Mouse (Mus musculus) MEL (cell line): ENCODE results near the gene Cacnb3. TPM values are rescaled to one million over a fixed set of nuclear protein-coding genes. Genes with fewer than 3 reads are reported as not detected.

Experiments used
- DNase-seq: peaks from one replicate; pipeline ENCODE4 v3.0.0; 2011; ENCODE audit warnings: low read depth, low spot score
- H3K27ac ChIP-seq: 2 replicates; pipeline ENCODE4 v1.5.1; 2012; ENCODE audit warnings: low read depth, mild to moderate bottlenecking, control low read depth, low read length, moderate library complexity; ENCODE audit not compliant: control insufficient read depth
- H3K27me3 ChIP-seq, 2 experiments: fragments of 150-350 bp in 1 of 2; sonication (generic) in 1 of 2; 2 replicates each; pipeline ENCODE4 v1.6.1; 2012; ENCODE audit warnings: low read length in 2 of 2, mild to moderate bottlenecking in 2 of 2, improper control_type of control experiment in 1 of 2, moderate library complexity in 1 of 2; ENCODE audit not compliant: insufficient read depth in 2 of 2, control insufficient read depth in 1 of 2
- H3K36me3 ChIP-seq, 2 experiments: 2 replicates each; pipeline ENCODE4 v1.6.1; 2012 to 2014; ENCODE audit warnings: low read length in 2 of 2, improper control_type of control experiment in 1 of 2, inconsistent platforms in 1 of 2, mild to moderate bottlenecking in 1 of 2; ENCODE audit not compliant: insufficient read depth in 2 of 2, control insufficient read depth in 1 of 2
- H3K4me1 ChIP-seq, 2 experiments: fragments of 150-350 bp in 1 of 2; sonication (generic) in 1 of 2; 2 replicates each; pipeline ENCODE4 v1.6.1; 2012; ENCODE audit warnings: low read length in 2 of 2, improper control_type of control experiment in 1 of 2, mild to moderate bottlenecking in 1 of 2; ENCODE audit not compliant: insufficient read depth in 2 of 2, control insufficient read depth in 1 of 2
- H3K4me3 ChIP-seq, 2 experiments: fragments of 150-350 bp in 1 of 2; sonication (generic) in 1 of 2; 2 replicates each; pipeline ENCODE4 v1.5.1; 2012; ENCODE audit warnings: low read depth in 2 of 2, low read length in 2 of 2, mild to moderate bottlenecking in 2 of 2, moderate library complexity in 2 of 2, control low read depth in 1 of 2, improper control_type of control experiment in 1 of 2; ENCODE audit not compliant: control insufficient read depth in 1 of 2, insufficient read depth in 1 of 2
- H3K79me2 ChIP-seq: 2 replicates; pipeline ENCODE4 v1.6.1; 2012; ENCODE audit warnings: mild to moderate bottlenecking, low read length, moderate library complexity; ENCODE audit not compliant: control insufficient read depth, poor library complexity, insufficient read depth
- H3K9ac ChIP-seq: 2 replicates; pipeline ENCODE4 v1.6.1; 2012; ENCODE audit warnings: low read depth, mild to moderate bottlenecking, control low read depth, low read length, moderate library complexity; ENCODE audit not compliant: control insufficient read depth, poor library complexity, severe bottlenecking
- H3K9me3 ChIP-seq: fragments of 150-350 bp; sonication (generic); replicated peaks from 2 replicates; pipeline ENCODE4 v1.6.1; 2012; ENCODE audit warnings: mild to moderate bottlenecking, low read length, improper control_type of control experiment, moderate library complexity; ENCODE audit not compliant: insufficient read depth
- BHLHE40 ChIP-seq: IDR thresholded peaks from 2 replicates; pipeline ENCODE4 v1.6.1; 2012; ENCODE audit warnings: low read depth, mild to moderate bottlenecking, inconsistent platforms, low read length, improper control_type of control experiment, borderline replicate concordance
- CHD1 ChIP-seq: IDR thresholded peaks from 2 replicates; pipeline ENCODE4 v1.6.1; 2012; ENCODE audit warnings: low read depth, mild to moderate bottlenecking, inconsistent platforms, low read length, improper control_type of control experiment
- CHD2 ChIP-seq: IDR thresholded peaks from 2 replicates; pipeline ENCODE4 v1.6.1; 2011; ENCODE audit warnings: low read length, improper control_type of control experiment
- CTCF ChIP-seq, 3 experiments: IDR thresholded peaks in 2 of 3; conservative IDR thresholded peaks in 1 of 3; 2 replicates each; pipeline ENCODE4 v1.5.1; 2011 to 2012; ENCODE audit warnings: low read length in 3 of 3, low read depth in 2 of 3, mild to moderate bottlenecking in 2 of 3, improper control_type of control experiment in 1 of 3, inconsistent platforms in 1 of 3, mixed read lengths in 1 of 3, moderate library complexity in 1 of 3; ENCODE audit not compliant: control insufficient read depth in 1 of 3, insufficient read depth in 1 of 3, poor library complexity in 1 of 3, severe bottlenecking in 1 of 3
- E2F4 ChIP-seq: IDR thresholded peaks from 2 replicates; pipeline ENCODE4 v1.6.1; 2011; ENCODE audit warnings: low read depth, low read length, improper control_type of control experiment, borderline replicate concordance
- ETS1 ChIP-seq: IDR thresholded peaks from 2 replicates; pipeline ENCODE4 v1.6.1; 2012; ENCODE audit warnings: low read depth, mild to moderate bottlenecking, inconsistent platforms, low read length, improper control_type of control experiment, moderate library complexity
- GABPA ChIP-seq: IDR thresholded peaks from 2 replicates; pipeline ENCODE4 v1.6.1; 2012; ENCODE audit warnings: low read depth, mild to moderate bottlenecking, inconsistent platforms, low read length, improper control_type of control experiment, moderate library complexity
- JUND ChIP-seq: IDR thresholded peaks from 2 replicates; pipeline ENCODE4 v1.6.1; 2011; ENCODE audit warnings: low read depth, mild to moderate bottlenecking, improper control_type of control experiment, low read length
- MYB ChIP-seq: IDR thresholded peaks from 2 replicates; pipeline ENCODE4 v1.6.1; 2011; ENCODE audit warnings: mild to moderate bottlenecking, low read depth, low read length, improper control_type of control experiment
- MYC ChIP-seq: IDR thresholded peaks from 2 replicates; pipeline ENCODE4 v1.6.1; 2011; ENCODE audit warnings: low read depth, mild to moderate bottlenecking, low read length, improper control_type of control experiment, moderate library complexity
- NRF1 ChIP-seq: IDR thresholded peaks from 2 replicates; pipeline ENCODE4 v1.6.1; 2014; ENCODE audit warnings: low read depth, mild to moderate bottlenecking, inconsistent platforms, low read length, improper control_type of control experiment, moderate library complexity; ENCODE audit not compliant: poor library complexity, insufficient read depth, severe bottlenecking
- POLR2A ChIP-seq, 2 experiments: IDR thresholded peaks; 2 replicates each; pipeline ENCODE4 v1.6.1; 2011 to 2012; ENCODE audit warnings: low read length in 2 of 2, mild to moderate bottlenecking in 2 of 2, control low read depth in 1 of 2, improper control_type of control experiment in 1 of 2, low read depth in 1 of 2, moderate library complexity in 1 of 2; ENCODE audit not compliant: control insufficient read depth in 1 of 2, insufficient read depth in 1 of 2, poor library complexity in 1 of 2
- POLR2AphosphoS2 ChIP-seq: IDR thresholded peaks from 2 replicates; pipeline ENCODE4 v1.6.1; 2011; ENCODE audit warnings: low read length, improper control_type of control experiment
- POLR2AphosphoS5 ChIP-seq: IDR thresholded peaks from 2 replicates; pipeline ENCODE4 v1.6.1; 2012; ENCODE audit warnings: low read depth, borderline replicate concordance, mild to moderate bottlenecking, inconsistent platforms, low read length, moderate library complexity, mixed read lengths
- RAD21 ChIP-seq: IDR thresholded peaks from 2 replicates; pipeline ENCODE4 v1.6.1; 2011; ENCODE audit warnings: mild to moderate bottlenecking, low read depth, low read length, improper control_type of control experiment
- RCOR1 ChIP-seq: IDR thresholded peaks from 2 replicates; pipeline ENCODE4 v1.6.1; 2012; ENCODE audit warnings: low read depth, mild to moderate bottlenecking, inconsistent platforms, low read length, improper control_type of control experiment
- SIN3A ChIP-seq: IDR thresholded peaks from 2 replicates; pipeline ENCODE4 v1.6.1; 2012; ENCODE audit warnings: low read length, improper control_type of control experiment, inconsistent platforms
- TAL1 ChIP-seq: IDR thresholded peaks from 2 replicates; pipeline ENCODE4 v1.6.1; 2012; ENCODE audit warnings: mild to moderate bottlenecking, inconsistent platforms, low read length, moderate library complexity, mixed read lengths
- TCF12 ChIP-seq: IDR thresholded peaks from 2 replicates; pipeline ENCODE4 v1.6.1; 2014; ENCODE audit warnings: low read depth, mild to moderate bottlenecking, inconsistent platforms, low read length, improper control_type of control experiment, moderate library complexity
- USF2 ChIP-seq, 2 experiments: IDR thresholded peaks; 2 replicates each; pipeline ENCODE4 v1.6.1; 2011 to 2012; ENCODE audit warnings: improper control_type of control experiment in 2 of 2, low read length in 2 of 2, borderline replicate concordance in 1 of 2, inconsistent platforms in 1 of 2, low read depth in 1 of 2, mild to moderate bottlenecking in 1 of 2; ENCODE audit not compliant: insufficient read depth in 1 of 2
- ZC3H11A ChIP-seq: IDR thresholded peaks from 2 replicates; pipeline ENCODE4 v1.6.1; 2012; ENCODE audit warnings: low read depth, mild to moderate bottlenecking, inconsistent platforms, low read length, improper control_type of control experiment
- ZKSCAN1 ChIP-seq: IDR thresholded peaks from 2 replicates; pipeline ENCODE4 v1.6.1; 2012; ENCODE audit warnings: low read depth, mild to moderate bottlenecking, inconsistent platforms, low read length, improper control_type of control experiment, moderate library complexity
- ZMIZ1 ChIP-seq: IDR thresholded peaks from 2 replicates; pipeline ENCODE4 v1.6.1; 2012; ENCODE audit warnings: low read depth, mild to moderate bottlenecking, inconsistent platforms, low read length, improper control_type of control experiment, moderate library complexity
- ZNF384 ChIP-seq: IDR thresholded peaks from 2 replicates; pipeline ENCODE4 v1.6.1; 2012; ENCODE audit warnings: low read depth, mild to moderate bottlenecking, inconsistent platforms, low read length, improper control_type of control experiment
- polyA plus RNA-seq, 2 experiments: library from polyadenylated mRNA; stranded (reverse) in 1 of 2; unstranded in 1 of 2; fragments of >175 nt in 1 of 2; fragments of >200 nt in 1 of 2; gene quantifications; 2 replicates each; pipeline versions ENCODE4 v1.2.1 to v1.2.4; 2012; ENCODE audit warnings: low replicate concordance in 2 of 2, low read depth in 1 of 2; ENCODE audit not compliant: insufficient read length in 2 of 2, insufficient read depth in 1 of 2, missing spikeins in 1 of 2
- total RNA-seq: library from RNA; depleted of rRNA; stranded (reverse); fragments of 300-350 nt; gene quantifications from 2 replicates; pipeline ENCODE4 v1.2.3, GENCODE M21; 2012

Gene Cacnb3
- total and polyA plus RNA-seq, 3 experiments: 1.4 to 8.5 TPM; not detected in 1

DNA sequence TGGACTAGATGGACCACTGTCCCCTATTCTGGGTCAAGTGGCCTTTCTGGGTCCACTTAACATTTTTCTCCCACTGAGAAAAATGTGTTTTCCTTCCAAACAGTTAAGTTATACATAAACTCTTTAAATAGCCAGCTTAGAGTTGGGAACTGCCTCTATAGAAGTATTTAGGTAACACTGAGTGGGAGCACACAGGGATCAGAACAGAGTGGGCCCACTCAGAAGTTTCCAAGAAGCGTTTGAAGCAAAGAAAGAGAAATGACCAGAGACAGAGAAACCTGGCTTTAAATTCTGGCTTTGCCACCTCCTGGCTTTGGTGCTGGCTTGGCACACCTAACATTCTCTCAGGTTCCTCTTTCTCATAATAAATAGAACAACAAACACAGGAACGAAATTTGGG is 59.0 kb downstream of the Cacnb3 start:
- Histone ChIP-seq H3K79me2 (no peaks in the 10 kb centered on the region), H3K9ac (no peak overlapping the region), H3K4me3 (no peak overlapping the region), H3K9me3 (no peaks in the 10 kb centered on the region), H3K27ac (no peak overlapping the region), H3K27me3 (peaks cover 3 to 7% of the 10 kb centered on the region in 2 experiments; a peak in 3 of 4 replicates), H3K36me3 (no peaks in the 10 kb centered on the region), H3K4me1 (peaks cover 0 to 4% of the 10 kb centered on the region in 2 experiments; a peak in 2 of 4 replicates)
- no peak for DNase-seq
- TF ChIP-seq RAD21: no peak
- TF ChIP-seq POLR2AphosphoS5: no peak
- TF ChIP-seq ZC3H11A: no peak
- TF ChIP-seq ETS1: no peak
- TF ChIP-seq MYC: no peak
- no peak for TF ChIP-seq ZKSCAN1
- TF ChIP-seq TCF12: no peak
- TF ChIP-seq CTCF (IDR thresholded peaks at IDR 0.05 in 2 of 3, conservative IDR thresholded peaks at IDR 0.05 in 1 of 3; ENCODE audit: control insufficient read depth in 1 of 3, insufficient read depth in 1 of 3, low read depth in 2 of 3, low read length in 3 of 3, poor library complexity in 1 of 3, severe bottlenecking in 1 of 3): no peak
- no peak for TF ChIP-seq NRF1
- TF ChIP-seq TAL1: no peak
- TF ChIP-seq POLR2A (IDR thresholded peaks at IDR 0.05; ENCODE audit: control insufficient read depth in 1 of 2, insufficient read depth in 1 of 2, low read depth in 1 of 2, low read length in 2 of 2, poor library complexity in 1 of 2): no peak
- TF ChIP-seq CHD2: no peak
- no peak for TF ChIP-seq GABPA
- TF ChIP-seq SIN3A: no peak
- no peak for TF ChIP-seq JUND
- TF ChIP-seq POLR2AphosphoS2: no peak
- TF ChIP-seq BHLHE40: no peak
- no peak for TF ChIP-seq E2F4
- TF ChIP-seq RCOR1: no peak

DNA sequence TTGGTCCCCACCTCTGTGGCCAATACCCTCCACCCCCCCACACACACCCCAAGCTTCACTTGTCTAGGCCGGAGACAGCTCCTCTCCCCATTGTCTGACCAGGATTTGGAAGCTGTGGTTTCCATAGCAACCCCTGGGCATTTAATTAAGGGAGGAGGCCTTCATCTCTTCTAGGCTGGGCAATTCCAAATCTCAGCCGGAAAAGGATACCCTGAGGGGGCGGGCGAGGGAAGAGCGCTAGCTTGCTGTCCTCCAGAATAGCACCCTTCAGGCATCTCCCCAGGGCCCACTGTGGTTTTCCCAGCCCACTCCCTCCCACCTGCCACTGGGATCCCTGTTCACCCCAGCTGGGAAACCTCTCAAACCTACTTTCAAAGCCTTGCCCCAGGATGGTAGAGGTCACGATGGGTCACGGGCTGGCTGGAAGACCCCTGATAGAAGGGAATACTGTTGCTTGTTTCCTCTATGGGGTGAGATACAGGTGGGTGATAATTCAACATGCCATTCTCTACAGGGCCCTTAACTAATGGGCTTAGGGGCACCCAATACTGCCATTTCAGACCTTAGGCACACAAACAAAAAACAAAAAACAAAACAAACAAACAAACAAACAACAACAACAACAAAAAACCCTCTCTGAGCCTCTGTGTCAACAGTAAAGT is 61.0 kb downstream of the Cacnb3 start:
- H3K79me2 ChIP-seq: no peaks in the 10 kb centered on the region

More for the DNA sequence above, 61.0 kb downstream of the Cacnb3 start:
- no peak overlapping the region for H3K27ac ChIP-seq
- no peaks in the 10 kb centered on the region for H3K4me1 ChIP-seq
- DNase-seq: no peak
- no peak for TF ChIP-seq NRF1
- TF ChIP-seq POLR2AphosphoS2: no peak
- TF ChIP-seq MYB: no peak
- TF ChIP-seq POLR2AphosphoS5: no peak
- TF ChIP-seq CHD1: no peak
- no peak for TF ChIP-seq USF2 (IDR thresholded peaks at IDR 0.05; ENCODE audit: borderline replicate concordance in 1 of 2, insufficient read depth in 1 of 2, low read depth in 1 of 2, low read length in 2 of 2)
- no peak for TF ChIP-seq JUND
- no peak for TF ChIP-seq TAL1
- TF ChIP-seq ZMIZ1: no peak
- no peak for TF ChIP-seq ZNF384
- no peak for TF ChIP-seq RCOR1
- no peaks in the 10 kb centered on the region for H3K9me3 ChIP-seq
- H3K9ac ChIP-seq: no peak overlapping the region
- H3K27me3 ChIP-seq: peaks cover 3 to 7% of the 10 kb centered on the region in 2 experiments; a peak in 3 of 4 replicates
- H3K4me3 ChIP-seq: no peak overlapping the region
- no peaks in the 10 kb centered on the region for H3K36me3 ChIP-seq
